Mouse (Mus musculus): Measurements from ENCODE around the gene Smchd1. TPM values are rescaled to one million over a fixed set of nuclear protein-coding genes. Genes with fewer than 3 reads are reported as not detected.
"Not testable (repeated sequence)": the region's sequence is repeated elsewhere in the genome, so short reads cannot be mapped to it uniquely, and the experiment has no call there.

Gene Smchd1
- polyA plus RNA-seq, 1 experiment from 2014 or later = 42.8 TPM

DNA sequence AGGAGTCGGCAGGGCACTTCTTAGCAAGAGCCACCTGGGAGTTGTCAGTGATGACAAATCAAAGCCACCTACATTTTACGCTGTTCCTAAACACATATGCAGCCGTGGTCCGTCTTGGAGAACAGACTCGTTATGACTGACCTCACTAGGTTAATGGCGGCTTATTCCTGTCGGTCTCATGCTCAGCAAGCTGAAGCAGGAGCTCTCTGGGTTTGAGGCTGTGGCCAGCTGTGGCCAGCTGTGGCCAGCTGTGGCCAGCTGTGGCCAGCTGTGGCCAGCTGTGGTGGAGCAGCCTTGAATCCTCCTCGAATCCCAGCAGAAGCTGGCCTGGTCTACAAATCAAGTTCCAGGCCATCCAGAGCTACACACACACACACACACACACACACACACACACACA, 138.7 kb downstream of the Smchd1 start:
- Histone ChIP-seq H3K4me3 (replicated peaks; ENCODE audit: low read length) (no peak overlapping the region), H3K9ac (ENCODE audit: low read length) (no peak overlapping the region), H3K4me1 (ENCODE audit: control insufficient read depth, insufficient read depth, low read length) (no peaks in the 10 kb centered on the region), H3K4me2 (ENCODE audit: low read depth, low read length) (no peak overlapping the region), H3K27ac (ENCODE audit: low read length) (no peak overlapping the region), H3K27me3 (ENCODE audit: control insufficient read depth, insufficient read depth, low read length) (no peaks in the 10 kb centered on the region), H3K9me3 (replicated peaks; ENCODE audit: control insufficient read depth, low read length) (no peaks in the 10 kb centered on the region), H3K36me3 (ENCODE audit: control insufficient read depth, insufficient read depth, low read length) (no peaks in the 10 kb centered on the region)
- no peak for ATAC-seq (ENCODE audit: insufficient read depth, low FRiP score)
- 42% methylated on average over 8 of the region's 8 CpGs for WGBS

DNA sequence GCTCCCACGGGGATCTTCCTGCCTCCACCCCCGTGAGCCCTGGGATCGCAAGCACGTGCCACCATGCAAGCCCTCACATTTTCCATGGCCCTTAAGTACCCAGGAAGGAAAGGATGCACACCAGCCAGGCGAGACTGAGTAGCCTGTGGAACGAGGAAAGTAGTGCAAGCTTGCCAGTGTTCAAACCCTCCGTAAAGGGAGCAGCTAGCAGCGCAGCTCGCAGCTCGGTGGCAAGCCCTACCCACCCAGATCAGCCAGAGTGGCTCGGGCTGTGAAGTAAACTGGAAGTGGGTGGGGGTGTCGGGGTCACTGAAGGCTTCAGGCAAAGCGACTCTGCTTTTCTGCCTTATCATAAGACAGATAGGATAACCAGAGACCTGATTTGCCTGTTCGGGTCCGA, 142.8 kb downstream of the Smchd1 start:
- no peak overlapping the region for H3K9ac ChIP-seq (ENCODE audit: low read length)
- H3K4me3 ChIP-seq (replicated peaks; ENCODE audit: low read length) = no peak overlapping the region
- 50% methylated on average over 15 of the region's 15 CpGs for WGBS
- no peak overlapping the region for H3K4me2 ChIP-seq (ENCODE audit: low read depth, low read length)
- no peaks in the 10 kb centered on the region for H3K27me3 ChIP-seq (ENCODE audit: control insufficient read depth, insufficient read depth, low read length)
- no peaks in the 10 kb centered on the region for H3K9me3 ChIP-seq (replicated peaks; ENCODE audit: control insufficient read depth, low read length)
- H3K27ac ChIP-seq (ENCODE audit: low read length) = no peak overlapping the region
- no peaks in the 10 kb centered on the region for H3K4me1 ChIP-seq (ENCODE audit: control insufficient read depth, insufficient read depth, low read length)
- H3K36me3 ChIP-seq (ENCODE audit: control insufficient read depth, insufficient read depth, low read length) = no peaks in the 10 kb centered on the region
- ATAC-seq (ENCODE audit: insufficient read depth, low FRiP score) = no peak

DNA sequence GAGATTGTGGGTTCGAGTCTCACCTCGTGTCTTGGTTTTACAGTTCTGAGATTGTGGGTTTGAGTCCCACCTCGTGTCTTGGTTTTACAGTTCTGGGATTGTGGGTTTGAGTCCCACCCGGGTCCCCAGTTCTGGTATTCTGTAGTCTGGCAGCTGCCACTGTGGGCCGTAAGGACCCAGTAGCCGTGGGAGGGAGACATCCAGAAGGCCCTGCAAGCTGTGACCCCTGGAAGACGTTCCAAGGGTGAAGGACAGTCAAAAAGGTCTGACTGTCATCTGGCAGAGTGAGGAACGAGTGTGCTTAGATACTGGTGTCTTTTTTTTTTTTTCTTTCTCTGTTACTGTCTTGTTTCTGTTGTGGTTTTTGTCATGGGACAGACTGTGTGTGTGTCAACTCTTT, 154.4 kb downstream of the Smchd1 start:
- WGBS = 80% methylated on average over 8 of the region's 8 CpGs
- H3K4me1 ChIP-seq (ENCODE audit: control insufficient read depth, insufficient read depth, low read length); H3K27me3 ChIP-seq (ENCODE audit: control insufficient read depth, insufficient read depth, low read length); H3K27ac ChIP-seq (ENCODE audit: low read length); H3K4me2 ChIP-seq (ENCODE audit: low read depth, low read length); ATAC-seq (ENCODE audit: insufficient read depth, low FRiP score); H3K9ac ChIP-seq (ENCODE audit: low read length); H3K36me3 ChIP-seq (ENCODE audit: control insufficient read depth, insufficient read depth, low read length); H3K4me3 ChIP-seq (replicated peaks; ENCODE audit: low read length); H3K9me3 ChIP-seq (replicated peaks; ENCODE audit: control insufficient read depth, low read length): not testable (repeated sequence)

DNA sequence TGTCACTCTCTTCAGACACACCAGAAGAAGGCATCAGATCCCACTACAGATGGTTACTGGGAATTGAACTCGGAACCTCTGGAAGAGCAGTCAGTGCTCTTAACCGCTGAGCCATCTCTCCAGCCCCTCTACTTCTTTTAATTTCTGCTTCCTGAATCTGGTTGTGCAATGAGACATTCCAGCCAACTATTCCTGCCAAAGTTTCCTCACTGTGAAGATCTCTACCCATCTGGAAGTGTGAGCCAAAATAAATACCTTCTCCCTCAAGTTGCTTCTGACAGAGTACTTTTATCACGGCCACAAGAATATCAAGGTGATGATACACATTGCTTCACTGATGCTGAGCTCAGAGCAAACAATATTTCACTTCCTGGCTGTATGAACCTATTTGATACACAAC, 155.8 kb downstream of the Smchd1 start:
- H3K4me2 ChIP-seq (ENCODE audit: low read depth, low read length) = no peak overlapping the region
- no peaks in the 10 kb centered on the region for H3K9me3 ChIP-seq (replicated peaks; ENCODE audit: control insufficient read depth, low read length)
- no peaks in the 10 kb centered on the region for H3K4me1 ChIP-seq (ENCODE audit: control insufficient read depth, insufficient read depth, low read length)
- no peak overlapping the region for H3K9ac ChIP-seq (ENCODE audit: low read length)
- H3K4me3 ChIP-seq (replicated peaks; ENCODE audit: low read length) = no peak overlapping the region
- H3K36me3 ChIP-seq (ENCODE audit: control insufficient read depth, insufficient read depth, low read length) = no peaks in the 10 kb centered on the region
- no peak overlapping the region for H3K27ac ChIP-seq (ENCODE audit: low read length)
- 91% methylated on average over 3 of the region's 3 CpGs for WGBS
- ATAC-seq (ENCODE audit: insufficient read depth, low FRiP score) = no peak
- no peaks in the 10 kb centered on the region for H3K27me3 ChIP-seq (ENCODE audit: control insufficient read depth, insufficient read depth, low read length)

DNA sequence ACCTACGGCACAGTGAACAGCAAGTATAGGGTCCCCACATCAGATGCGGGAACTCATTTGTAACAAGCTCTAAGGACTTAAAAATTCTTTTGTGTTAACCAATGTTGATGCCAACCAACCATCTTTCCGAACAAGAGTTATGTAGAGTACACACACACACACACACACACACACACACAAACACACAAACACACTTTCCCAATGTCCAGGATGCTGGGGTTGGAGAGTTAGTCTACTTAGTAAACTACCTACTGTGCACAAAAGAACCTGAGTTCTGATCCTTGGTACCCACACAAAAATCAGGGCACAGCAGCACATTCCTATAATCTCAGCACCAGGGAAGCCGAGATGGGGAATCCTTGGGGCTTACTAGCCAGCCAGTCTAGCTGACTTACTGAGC, 157.6 kb downstream of the Smchd1 start:
- no peak overlapping the region for H3K4me2 ChIP-seq (ENCODE audit: low read depth, low read length)
- H3K36me3 ChIP-seq (ENCODE audit: control insufficient read depth, insufficient read depth, low read length) = no peaks in the 10 kb centered on the region
- no peak overlapping the region for H3K27ac ChIP-seq (ENCODE audit: low read length)
- H3K27me3 ChIP-seq (ENCODE audit: control insufficient read depth, insufficient read depth, low read length) = no peaks in the 10 kb centered on the region
- no peaks in the 10 kb centered on the region for H3K4me1 ChIP-seq (ENCODE audit: control insufficient read depth, insufficient read depth, low read length)
- no peaks in the 10 kb centered on the region for H3K9me3 ChIP-seq (replicated peaks; ENCODE audit: control insufficient read depth, low read length)
- no peak overlapping the region for H3K4me3 ChIP-seq (replicated peaks; ENCODE audit: low read length)
- 93% methylated on average over 4 of the region's 4 CpGs for WGBS
- H3K9ac ChIP-seq (ENCODE audit: low read length) = no peak overlapping the region
- ATAC-seq (ENCODE audit: insufficient read depth, low FRiP score) = no peak

DNA sequence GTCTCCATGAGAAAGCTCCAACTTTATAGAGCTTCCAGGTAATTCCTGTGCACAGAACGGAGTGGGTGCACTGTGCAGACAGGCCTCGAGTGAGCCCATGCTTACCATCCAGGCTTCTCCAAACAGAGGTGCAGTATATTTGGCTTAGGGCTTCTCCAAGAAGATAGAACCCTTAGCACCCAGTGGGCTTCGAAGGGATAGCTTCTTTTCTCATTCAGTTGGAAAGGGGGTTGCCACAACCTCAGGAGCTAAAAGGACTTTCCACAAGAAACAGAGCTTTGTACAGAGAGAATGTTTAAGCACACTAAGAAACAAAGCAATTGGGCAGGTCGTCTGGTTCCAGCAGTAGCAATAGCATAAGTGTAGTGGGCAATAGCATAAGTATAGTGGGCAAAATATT, 160.8 kb downstream of the Smchd1 start:
- ATAC-seq (ENCODE audit: insufficient read depth, low FRiP score) = no peak
- no peak overlapping the region for H3K4me2 ChIP-seq (ENCODE audit: low read depth, low read length)
- no peak overlapping the region for H3K4me3 ChIP-seq (replicated peaks; ENCODE audit: low read length)
- H3K4me1 ChIP-seq (ENCODE audit: control insufficient read depth, insufficient read depth, low read length) = peaks cover 12% of the 10 kb centered on the region; the same call in 1 of the 2 replicates
- no peak overlapping the region for H3K27ac ChIP-seq (ENCODE audit: low read length)
- WGBS = 72% methylated on average over 4 of the region's 4 CpGs
- H3K27me3 ChIP-seq (ENCODE audit: control insufficient read depth, insufficient read depth, low read length) = peaks cover 15% of the 10 kb centered on the region
- H3K9me3 ChIP-seq (replicated peaks; ENCODE audit: control insufficient read depth, low read length) = no peaks in the 10 kb centered on the region
- no peak overlapping the region for H3K9ac ChIP-seq (ENCODE audit: low read length)
- no peaks in the 10 kb centered on the region for H3K36me3 ChIP-seq (ENCODE audit: control insufficient read depth, insufficient read depth, low read length)

DNA sequence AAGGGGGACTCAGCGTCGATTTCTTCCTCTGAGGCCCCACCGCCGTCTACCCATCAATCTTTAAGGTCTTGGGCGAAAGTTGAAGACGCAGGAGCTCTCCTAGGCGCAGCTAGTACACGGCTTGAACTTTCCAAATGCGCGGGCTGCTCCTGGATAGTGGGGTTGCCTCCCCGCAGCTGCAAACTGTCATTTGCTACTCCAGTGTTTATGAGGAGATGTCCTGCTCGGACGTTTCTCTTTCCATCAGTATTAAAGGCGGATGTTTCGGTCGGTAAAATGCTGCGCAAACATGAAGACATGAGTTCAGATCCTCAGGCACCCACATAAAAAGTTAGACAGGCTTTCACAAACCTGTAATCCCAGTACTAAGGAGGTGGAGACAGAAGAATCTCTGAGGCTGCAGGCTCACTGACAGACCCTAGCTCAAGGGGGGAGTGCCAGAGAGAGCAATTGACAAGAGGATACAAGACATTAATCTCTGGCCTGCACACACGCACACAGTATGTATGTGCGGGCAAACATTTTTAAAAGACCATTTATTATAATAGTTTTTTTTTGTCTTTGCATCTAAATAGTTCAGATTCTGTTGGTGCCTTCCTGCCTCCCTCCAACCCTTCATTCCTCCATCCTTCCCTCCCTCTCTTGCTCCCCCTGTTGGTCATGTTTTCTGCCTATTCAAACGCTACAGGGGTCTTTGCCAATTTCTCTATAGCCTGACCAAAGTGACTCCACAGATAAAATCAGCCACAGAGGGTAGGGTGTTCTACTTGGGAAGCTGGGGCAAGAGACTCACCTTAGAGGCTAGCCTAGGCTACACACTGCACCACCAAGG, 163.6 kb downstream of the Smchd1 start, which contains the start of gene Emilin2:
Emilin2 (minus strand) TSS at position 639 of the 832 bp plus-strand sequence.
- peaks cover 22% of the 10 kb centered on the region for H3K27me3 ChIP-seq (ENCODE audit: control insufficient read depth, insufficient read depth, low read length)
- H3K9me3 ChIP-seq (replicated peaks; ENCODE audit: control insufficient read depth, low read length) = no peaks in the 10 kb centered on the region
- H3K9ac ChIP-seq (ENCODE audit: low read length) = peak within 1 kb of the TSS; percentile 71
- 7% methylated on average over 20 of the region's 20 CpGs for WGBS
- peaks cover 12% of the 10 kb centered on the region; the same call in 1 of the 2 replicates for H3K4me1 ChIP-seq (ENCODE audit: control insufficient read depth, insufficient read depth, low read length)
- peak within 1 kb of the TSS; percentile 99 for H3K4me2 ChIP-seq (ENCODE audit: low read depth, low read length)
- ATAC-seq (ENCODE audit: insufficient read depth, low FRiP score) = no peak
- H3K4me3 ChIP-seq (replicated peaks; ENCODE audit: low read length) = peak within 1 kb of the TSS; percentile 58
- no peak within 1 kb of the TSS for H3K27ac ChIP-seq (ENCODE audit: low read length)
- no peaks in the 10 kb centered on the region for H3K36me3 ChIP-seq (ENCODE audit: control insufficient read depth, insufficient read depth, low read length)

DNA sequence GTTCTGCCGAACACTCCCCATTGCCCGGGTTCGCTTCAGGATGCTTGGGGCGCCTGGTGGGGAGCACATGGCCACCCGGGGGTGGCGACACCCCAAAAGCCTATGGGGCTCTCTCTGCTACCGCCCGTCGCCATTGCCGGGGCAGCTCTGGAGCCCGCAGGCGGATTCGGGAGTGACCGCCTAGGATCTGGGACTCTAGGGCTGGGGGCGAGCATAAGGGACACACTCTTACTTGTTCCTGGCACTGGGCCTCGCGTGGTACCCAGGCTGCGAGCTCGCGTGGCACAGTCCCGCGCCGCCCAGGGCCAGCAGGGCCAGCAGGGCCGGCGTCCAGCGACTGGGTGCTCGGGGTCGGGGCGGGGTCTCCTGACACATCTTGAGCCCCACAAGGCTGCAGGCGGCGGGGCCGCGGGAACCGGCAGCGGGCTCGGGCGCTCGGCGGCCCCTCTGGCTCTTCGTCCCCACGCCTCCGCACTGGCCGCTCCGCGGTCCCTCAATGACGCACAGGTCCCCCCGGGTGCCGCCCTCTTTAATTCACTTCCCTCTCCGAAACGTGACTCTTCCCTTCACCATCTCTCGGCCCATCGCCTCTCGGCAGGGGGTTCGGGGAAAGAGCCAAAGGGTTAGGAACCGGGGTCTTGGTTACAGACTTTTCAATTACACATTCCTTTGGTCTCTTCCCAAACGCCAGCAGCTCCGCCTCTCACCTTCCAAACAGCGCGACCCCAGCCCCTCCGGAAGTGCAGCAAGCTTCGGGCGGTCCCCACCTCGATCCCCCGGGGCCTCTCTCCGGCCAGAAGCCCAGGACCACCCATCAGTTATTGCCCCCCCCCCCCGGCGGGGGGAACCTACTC, 164.4 kb downstream of the Smchd1 start:
- peak overlapping the region; percentile 99 for H3K4me2 ChIP-seq (ENCODE audit: low read depth, low read length)
- H3K27ac ChIP-seq (ENCODE audit: low read length) = no peak overlapping the region
- ATAC-seq (ENCODE audit: insufficient read depth, low FRiP score) = peak; percentile 36; the same call in 1 of the 2 replicates
- H3K9ac ChIP-seq (ENCODE audit: low read length) = peak overlapping the region; percentile 71
- no peaks in the 10 kb centered on the region for H3K9me3 ChIP-seq (replicated peaks; ENCODE audit: control insufficient read depth, low read length)
- peaks cover 22% of the 10 kb centered on the region for H3K27me3 ChIP-seq (ENCODE audit: control insufficient read depth, insufficient read depth, low read length)
- under 1% methylated on average over 67 of the region's 67 CpGs for WGBS
- no peaks in the 10 kb centered on the region for H3K36me3 ChIP-seq (ENCODE audit: control insufficient read depth, insufficient read depth, low read length)
- peaks cover 12% of the 10 kb centered on the region; the same call in 1 of the 2 replicates for H3K4me1 ChIP-seq (ENCODE audit: control insufficient read depth, insufficient read depth, low read length)
- peak overlapping the region; percentile 58 for H3K4me3 ChIP-seq (replicated peaks; ENCODE audit: low read length)

Measured in stomach, embryonic 16.5 days (tissue).